Mouse (Mus musculus) intestine, embryonic 16.5 days (tissue): Measurements from ENCODE around the gene 1700034J05Rik. TPM values are rescaled to one million over a fixed set of nuclear protein-coding genes. Genes with fewer than 3 reads are reported as not detected.
A peak's percentile ranks its signal among the peaks of the same experiment; 100 is the strongest.

ENCODE experiments used
- ATAC-seq: fragments of 200-750 bp; cut with Nextera tagmentation; 2 replicates; pipeline ENCODE4 v1.8.0; 2017; ENCODE audit warnings: moderate TSS enrichment, moderate library complexity
- H3K27ac ChIP-seq: fragments of 300-500 bp; sonication (generic); 2 replicates; pipeline ENCODE4 v1.5.1; 2014; ENCODE audit warnings: mild to moderate bottlenecking, low read length
- H3K27me3 ChIP-seq: fragments of 300-500 bp; sonication (generic); replicated peaks from 2 replicates; pipeline ENCODE4 v1.6.1; 2014; ENCODE audit warnings: low read length, control low read depth, mixed read lengths; ENCODE audit not compliant: control insufficient read depth, insufficient read depth
- H3K36me3 ChIP-seq: fragments of 300-500 bp; sonication (generic); 2 replicates; pipeline ENCODE4 v1.6.1; 2014; ENCODE audit warnings: low read length, control low read depth; ENCODE audit not compliant: control insufficient read depth, insufficient read depth
- H3K4me1 ChIP-seq: fragments of 300-500 bp; sonication (generic); 2 replicates; pipeline ENCODE4 v1.6.1; 2014; ENCODE audit warnings: low read length, control low read depth, mixed read lengths; ENCODE audit not compliant: control insufficient read depth, insufficient read depth
- H3K4me2 ChIP-seq: fragments of 300-500 bp; sonication (generic); 2 replicates; pipeline ENCODE4 v1.6.1; 2014; ENCODE audit warnings: low read depth, low read length, control low read depth
- H3K4me3 ChIP-seq: fragments of 300-500 bp; sonication (generic); 2 replicates; pipeline ENCODE4 v1.5.1; 2014; ENCODE audit warnings: mild to moderate bottlenecking, low read length
- H3K9ac ChIP-seq: fragments of 300-500 bp; sonication (generic); 2 replicates; pipeline ENCODE4 v1.6.1; 2014; ENCODE audit warnings: low read depth, low read length
- H3K9me3 ChIP-seq: fragments of 300-500 bp; sonication (generic); 2 replicates; pipeline ENCODE4 v1.6.1; 2016; ENCODE audit warnings: low read length, control low read depth; ENCODE audit not compliant: control insufficient read depth
- WGBS: fragments of 180-500 bp; shearing (Covaris S2); extraction: QIAGEN DNeasy Blood & Tissue Kit; methylation state at CpG from one replicate; pipeline ENCODE4 v1.1.7; 2014; 5-methylcytosine and 5-hydroxymethylcytosine counted together
- polyA plus RNA-seq: library from polyadenylated mRNA; unstranded; fragments of >200 nt; fragmentation: Nextera tagmentation; extraction: Ambion mirVana; gene quantifications from 2 replicates; pipeline ENCODE4 v1.2.1, GENCODE M21; 2015

The 1700034J05Rik gene
- polyA plus RNA-seq, 1 experiment from 2014 or later: 0.10 TPM

DNA sequence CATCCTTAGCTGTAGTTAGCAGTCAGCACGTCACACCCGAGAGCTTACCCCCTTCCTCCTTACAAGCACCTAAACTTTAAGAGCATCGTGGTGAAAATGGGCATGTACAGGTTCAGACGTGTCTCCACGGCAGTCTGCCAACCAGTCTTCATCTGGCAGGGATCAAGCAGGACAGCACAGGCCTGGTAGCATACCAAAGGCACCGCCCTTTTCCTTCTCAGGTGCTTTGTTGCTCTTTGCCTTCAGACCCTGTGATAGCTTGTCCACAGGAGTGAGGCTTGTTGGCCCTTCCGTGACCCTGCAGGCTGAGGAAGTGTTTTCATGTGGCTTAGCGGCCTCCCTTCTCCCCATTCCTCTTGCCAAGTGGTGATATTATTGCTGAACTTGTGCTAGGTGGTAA, 15.2 kb downstream of the 1700034J05Rik start:
- 71% methylated on average over 8 of the region's 8 CpGs for WGBS
- H3K4me1 ChIP-seq: peaks cover 6% of the 10 kb centered on the region
- no peak overlapping the region for H3K4me3 ChIP-seq
- H3K9me3 ChIP-seq: no peaks in the 10 kb centered on the region
- H3K4me2 ChIP-seq: no peak overlapping the region
- no peak overlapping the region for H3K9ac ChIP-seq
- no peaks in the 10 kb centered on the region for H3K27me3 ChIP-seq
- ATAC-seq: peak; percentile 69
- H3K36me3 ChIP-seq: no peaks in the 10 kb centered on the region; the same call in 1 of the 2 replicates
- no peak overlapping the region for H3K27ac ChIP-seq

DNA sequence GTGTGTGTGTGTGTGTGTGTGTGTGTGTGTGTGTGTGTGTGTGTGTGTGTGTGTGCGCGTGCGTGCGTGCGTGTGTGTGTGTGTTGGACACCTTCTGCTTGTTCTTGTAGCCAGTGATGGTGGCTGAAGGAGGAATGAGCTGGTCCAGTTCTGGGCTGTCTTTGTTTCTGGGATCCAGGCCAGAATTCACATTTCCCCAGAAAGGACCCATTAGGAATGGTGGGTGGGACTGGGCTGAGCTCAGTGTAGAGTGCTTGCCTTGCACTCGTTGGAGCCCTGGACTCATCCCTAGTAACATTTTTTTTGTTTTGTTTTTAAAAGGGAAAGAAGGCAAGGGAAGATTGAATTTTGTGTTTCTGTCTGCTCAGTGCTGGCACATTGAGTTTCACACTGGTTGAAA, 18.3 kb downstream of the 1700034J05Rik start:
- ATAC-seq: peak; percentile 58
- H3K4me2 ChIP-seq: no peak overlapping the region
- H3K27me3 ChIP-seq: no peaks in the 10 kb centered on the region
- no peak overlapping the region for H3K4me3 ChIP-seq
- H3K9ac ChIP-seq: no peak overlapping the region
- 82% methylated on average over 5 of the region's 6 CpGs for WGBS
- H3K9me3 ChIP-seq: no peaks in the 10 kb centered on the region
- no peaks in the 10 kb centered on the region; the same call in 1 of the 2 replicates for H3K36me3 ChIP-seq
- no peak overlapping the region for H3K27ac ChIP-seq
- H3K4me1 ChIP-seq: peaks cover 12% of the 10 kb centered on the region

DNA sequence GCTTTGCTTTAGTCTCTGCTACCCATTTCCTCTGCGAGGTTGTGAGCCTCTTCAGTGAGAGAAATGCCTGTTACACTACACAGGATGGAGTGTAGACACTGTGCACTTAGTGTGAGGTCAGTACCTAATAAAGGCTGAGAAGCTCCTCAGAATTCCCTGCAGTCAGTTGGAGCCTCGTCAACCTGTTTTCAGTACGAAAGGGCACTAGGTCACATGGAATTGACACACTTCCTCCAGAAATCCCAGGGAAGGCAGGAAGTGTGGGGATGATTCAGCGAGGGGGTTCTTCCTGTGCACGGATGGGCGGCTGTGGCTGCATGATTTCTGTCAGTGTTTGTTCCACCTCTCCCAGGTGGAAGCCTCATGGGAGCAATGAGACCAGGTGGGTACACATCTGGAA, 21.1 kb downstream of the 1700034J05Rik start:
- Histone ChIP-seq H3K4me3 (no peak overlapping the region), H3K9ac (no peak overlapping the region), H3K27ac (0 out of 2 replicates have a peak overlapping the region, but pooled peaks have one; percentile 19), H3K27me3 (no peaks in the 10 kb centered on the region), H3K9me3 (no peaks in the 10 kb centered on the region), H3K36me3 (no peaks in the 10 kb centered on the region), H3K4me2 (no peak overlapping the region), H3K4me1 (peaks cover 19% of the 10 kb centered on the region)
- WGBS: 41% methylated on average over 6 of the region's 6 CpGs
- ATAC-seq: peak; percentile 66

DNA sequence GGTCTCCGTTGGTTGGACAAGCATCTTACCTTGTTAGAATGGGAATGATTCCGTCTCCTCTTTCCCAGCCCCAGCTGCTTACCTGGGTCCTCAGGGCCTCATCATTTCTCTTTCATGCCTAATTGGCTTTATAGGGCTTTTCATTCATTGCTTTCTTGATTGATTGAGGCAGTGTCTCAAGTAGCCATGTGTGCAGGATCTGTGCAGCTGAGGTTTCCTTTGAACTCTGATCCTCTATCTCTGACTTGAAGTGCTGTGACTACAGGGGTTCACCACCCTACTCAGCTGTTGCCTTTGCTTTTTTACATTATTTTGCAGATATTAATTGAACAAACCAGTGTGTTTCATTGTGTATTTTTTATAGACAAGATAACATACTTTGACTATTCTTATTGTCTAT, 25.2 kb downstream of the 1700034J05Rik start:
- peaks cover 20% of the 10 kb centered on the region for H3K4me1 ChIP-seq
- H3K27ac ChIP-seq: no peak overlapping the region
- no peaks in the 10 kb centered on the region for H3K9me3 ChIP-seq
- H3K36me3 ChIP-seq: no peaks in the 10 kb centered on the region
- ATAC-seq: no peak
- no peak overlapping the region for H3K9ac ChIP-seq
- WGBS: 90% methylated on average over 2 of the region's 2 CpGs
- no peak overlapping the region for H3K4me2 ChIP-seq
- H3K4me3 ChIP-seq: no peak overlapping the region
- H3K27me3 ChIP-seq: no peaks in the 10 kb centered on the region

DNA sequence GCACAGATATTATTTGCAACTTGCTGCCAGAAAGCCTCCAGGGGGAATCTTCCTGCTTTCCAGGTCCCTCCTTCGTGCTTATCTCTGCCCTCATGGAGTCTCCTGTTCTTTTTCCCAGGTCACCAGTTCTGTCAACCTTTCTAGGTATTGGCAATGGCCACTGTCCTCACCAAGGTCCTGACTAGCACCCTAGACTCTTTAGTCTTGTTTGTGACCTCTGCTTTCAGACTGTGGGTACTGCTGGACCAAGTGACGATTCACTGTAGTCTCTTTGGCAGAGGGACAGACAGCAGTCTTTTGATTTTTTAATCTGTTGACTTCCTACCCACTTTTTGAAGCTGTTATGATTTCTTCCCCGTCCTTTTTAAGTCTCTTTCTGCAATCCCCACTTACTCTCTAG, 26.1 kb downstream of the 1700034J05Rik start:
- Histone ChIP-seq H3K27ac (peak overlapping the region; percentile 26; the same call in 1 of the 2 replicates), H3K4me1 (peaks cover 18% of the 10 kb centered on the region), H3K27me3 (no peaks in the 10 kb centered on the region), H3K4me2 (no peak overlapping the region), H3K4me3 (no peak overlapping the region), H3K36me3 (no peaks in the 10 kb centered on the region), H3K9ac (no peak overlapping the region), H3K9me3 (no peaks in the 10 kb centered on the region)
- 38% methylated on average over 3 of the region's 3 CpGs for WGBS
- ATAC-seq: no peak

DNA sequence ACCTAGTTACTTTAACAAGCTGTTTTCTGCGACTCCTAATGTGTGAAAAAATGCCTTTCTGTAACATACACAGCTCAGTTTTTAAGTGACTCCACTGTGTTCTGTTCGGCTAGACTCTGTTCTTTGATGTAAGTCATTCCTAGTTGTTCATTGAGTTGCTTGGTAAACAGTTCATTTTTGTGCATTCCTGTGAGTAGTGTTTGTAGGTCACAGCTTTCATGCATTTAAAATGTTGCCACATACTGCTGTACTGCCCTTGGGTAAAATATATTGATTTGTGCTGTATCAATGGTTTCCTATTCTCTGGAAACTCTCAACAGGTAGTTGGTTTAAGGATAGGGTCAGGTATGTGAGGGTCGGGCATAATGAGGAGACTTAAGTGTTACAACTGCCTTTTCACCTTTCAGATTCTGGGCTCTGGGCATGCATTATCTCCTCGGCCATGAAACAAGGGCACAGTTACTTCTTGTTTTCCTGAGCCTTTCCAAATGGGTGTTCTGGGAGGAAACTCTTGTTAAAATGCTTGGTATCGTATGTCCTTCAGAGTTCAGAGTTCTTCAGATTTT, 27.7 kb downstream of the 1700034J05Rik start:
- H3K27ac ChIP-seq: no peak overlapping the region
- no peaks in the 10 kb centered on the region for H3K36me3 ChIP-seq
- H3K4me2 ChIP-seq: no peak overlapping the region
- H3K27me3 ChIP-seq: no peaks in the 10 kb centered on the region
- no peak overlapping the region for H3K9ac ChIP-seq
- no peaks in the 10 kb centered on the region for H3K9me3 ChIP-seq
- ATAC-seq: no peak
- WGBS: 67% methylated on average over 5 of the region's 5 CpGs
- no peak overlapping the region for H3K4me3 ChIP-seq
- peaks cover 14% of the 10 kb centered on the region for H3K4me1 ChIP-seq

DNA sequence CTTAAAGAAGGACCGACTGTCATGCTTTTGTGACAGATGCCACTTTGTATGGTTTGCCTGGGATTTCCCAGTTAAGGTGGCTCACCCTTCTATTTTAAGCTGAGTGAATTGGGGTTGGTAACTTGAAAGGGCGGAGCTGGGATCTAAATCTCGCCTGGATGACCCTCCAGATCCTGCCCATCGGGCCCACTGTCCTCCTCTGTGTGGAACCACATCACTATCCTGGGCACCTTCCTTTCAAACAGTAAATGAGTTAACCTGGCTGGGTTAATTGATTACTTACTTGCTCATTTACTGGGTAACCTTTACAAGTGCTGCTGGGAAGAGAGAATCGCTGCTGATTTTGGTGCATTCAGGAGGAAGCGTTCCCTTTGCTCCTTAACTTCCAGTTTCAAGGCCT, 35.9 kb downstream of the 1700034J05Rik start:
- H3K9ac ChIP-seq: no peak overlapping the region
- H3K36me3 ChIP-seq: no peaks in the 10 kb centered on the region
- H3K4me1 ChIP-seq: peaks cover 4% of the 10 kb centered on the region
- H3K27me3 ChIP-seq: no peaks in the 10 kb centered on the region
- H3K4me3 ChIP-seq: no peak overlapping the region
- H3K9me3 ChIP-seq: no peaks in the 10 kb centered on the region
- no peak overlapping the region for H3K4me2 ChIP-seq
- 88% methylated on average over 6 of the region's 6 CpGs for WGBS
- no peak overlapping the region for H3K27ac ChIP-seq
- no peak for ATAC-seq

DNA sequence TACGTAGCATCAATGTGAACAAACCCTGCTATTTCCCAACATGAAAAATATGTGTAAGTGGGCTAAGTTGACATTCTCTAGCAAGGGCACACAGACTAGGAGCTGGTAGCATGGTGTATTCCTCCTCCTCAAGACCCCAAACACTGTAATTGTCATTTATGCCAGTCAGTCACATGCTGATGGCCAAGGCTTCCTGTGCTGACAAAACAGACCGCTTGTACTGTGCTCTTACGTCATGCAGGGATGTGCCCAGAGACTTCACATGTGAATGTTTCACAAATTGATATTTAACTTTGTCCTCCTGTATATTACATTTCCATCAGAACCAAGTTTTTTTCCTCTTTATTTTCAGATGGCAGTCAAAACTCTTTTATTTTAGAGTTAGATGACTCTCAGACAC, 36.8 kb downstream of the 1700034J05Rik start:
- no peaks in the 10 kb centered on the region for H3K9me3 ChIP-seq
- ATAC-seq: no peak
- H3K36me3 ChIP-seq: no peaks in the 10 kb centered on the region
- no peak overlapping the region for H3K27ac ChIP-seq
- no peak overlapping the region for H3K4me2 ChIP-seq
- no peak overlapping the region for H3K9ac ChIP-seq
- H3K27me3 ChIP-seq: no peaks in the 10 kb centered on the region
- no peak overlapping the region for H3K4me3 ChIP-seq
- peaks cover 14% of the 10 kb centered on the region for H3K4me1 ChIP-seq
- WGBS: 81% methylated on average over 3 of the region's 3 CpGs

DNA sequence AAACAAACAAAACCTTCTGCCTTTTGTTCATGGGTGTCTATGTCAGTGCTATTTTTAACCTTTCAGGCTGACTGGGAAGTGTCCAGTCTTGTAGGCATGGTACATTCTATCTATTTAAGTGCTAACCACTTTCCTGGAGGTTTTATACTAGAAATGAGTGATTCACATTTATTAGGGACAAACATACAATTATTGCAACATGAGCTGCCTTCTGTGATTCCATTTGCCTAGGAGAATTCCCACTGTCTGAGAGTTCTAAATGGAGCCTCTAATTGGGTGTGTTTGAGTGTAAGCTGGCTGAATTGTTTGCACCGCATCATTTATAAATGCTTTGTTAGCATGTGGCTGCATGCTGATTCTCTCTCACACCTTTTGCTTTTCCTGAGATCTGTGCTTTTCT, 38.4 kb downstream of the 1700034J05Rik start:
- WGBS: 86% methylated on average over 1 of the region's 1 CpGs
- Histone ChIP-seq H3K27ac (no peak overlapping the region), H3K9ac (no peak overlapping the region), H3K27me3 (no peaks in the 10 kb centered on the region), H3K36me3 (no peaks in the 10 kb centered on the region), H3K4me2 (no peak overlapping the region), H3K4me3 (no peak overlapping the region), H3K4me1 (peaks cover 18% of the 10 kb centered on the region), H3K9me3 (no peaks in the 10 kb centered on the region)
- ATAC-seq: no peak
